Mouse (Mus musculus): ENCODE results near the gene Defb30.

Defb30 gene

DNA sequence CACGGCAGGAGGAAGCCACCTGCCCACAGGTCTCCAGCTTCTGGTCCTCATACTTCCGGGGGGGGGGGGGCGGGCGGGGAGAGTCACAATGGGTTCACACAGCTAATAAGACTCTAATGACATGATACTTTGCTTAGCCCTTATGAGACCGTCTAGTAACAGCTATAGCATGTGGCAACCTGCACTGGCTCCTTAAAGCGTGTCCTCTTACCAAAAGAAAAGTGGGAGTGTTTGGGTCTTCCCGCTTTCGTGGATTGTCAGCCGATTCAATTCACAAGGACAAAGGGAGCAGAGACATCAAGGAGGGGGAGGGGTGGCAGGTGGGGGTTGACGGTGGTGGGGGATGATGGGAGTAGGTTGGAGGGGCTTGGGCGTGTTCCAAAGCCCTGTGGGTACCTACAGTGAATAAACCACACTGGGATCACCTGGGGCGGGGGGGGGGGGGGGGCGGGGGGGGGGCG lies at the start of gene Defb30:
Gene Defb30 (minus strand): TSS at position 51 of the 461 bp plus-strand sequence.
- no peak for DNase-seq

DNA sequence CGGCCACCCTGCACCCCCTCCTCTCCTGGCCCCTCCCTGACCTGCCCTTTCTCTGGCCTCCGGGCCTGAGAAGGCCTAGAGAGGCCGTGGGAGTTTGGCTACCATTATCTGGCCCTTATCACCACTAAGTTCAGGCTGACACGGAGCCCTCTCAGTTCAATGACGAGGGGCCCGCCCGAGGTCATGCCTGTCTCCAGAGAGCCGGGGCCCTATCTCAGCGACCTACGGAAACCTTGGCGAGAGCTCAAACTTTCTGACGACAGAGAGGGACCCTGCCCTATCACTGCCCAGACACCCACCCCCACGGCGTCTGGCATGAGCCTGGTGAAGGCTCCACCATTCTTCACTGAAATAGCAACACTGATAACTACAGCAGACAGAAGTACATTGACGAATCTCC lies 17.9 kb upstream of the Defb30 start:
- no peak for DNase-seq

DNA sequence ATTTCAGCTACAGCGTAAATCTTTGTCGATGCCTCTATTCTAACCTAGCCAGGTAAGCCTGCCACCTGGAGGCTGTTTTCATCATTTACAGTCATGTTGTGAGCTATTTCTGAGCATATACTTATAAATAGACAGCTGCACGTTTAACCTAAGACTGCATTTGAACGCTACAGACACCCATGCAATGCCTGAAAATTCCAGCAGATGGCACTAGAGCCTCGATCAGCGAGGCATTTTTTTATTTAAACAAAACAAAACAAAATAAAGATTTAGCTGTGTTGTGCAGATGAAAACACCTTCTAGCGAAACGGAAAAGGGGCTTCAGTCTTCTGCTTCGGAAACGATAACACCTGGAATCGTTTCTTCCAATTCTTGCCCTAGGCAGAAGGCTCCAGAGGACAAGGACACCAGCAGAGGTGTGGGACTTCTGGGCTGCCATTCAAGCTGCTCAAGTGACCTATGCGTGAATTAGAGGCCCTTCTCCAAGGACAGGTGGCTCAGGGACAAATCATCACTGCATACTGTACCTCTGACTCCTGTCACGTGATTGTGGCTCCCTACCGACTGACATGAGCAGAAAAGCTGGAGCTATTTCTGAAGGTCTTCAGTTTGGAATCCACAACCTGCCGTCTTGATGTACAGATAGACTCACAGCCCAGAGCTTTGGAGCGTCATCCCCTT lies 17.0 kb upstream of the Defb30 start:
- peak; percentile 75 for DNase-seq

DNA sequence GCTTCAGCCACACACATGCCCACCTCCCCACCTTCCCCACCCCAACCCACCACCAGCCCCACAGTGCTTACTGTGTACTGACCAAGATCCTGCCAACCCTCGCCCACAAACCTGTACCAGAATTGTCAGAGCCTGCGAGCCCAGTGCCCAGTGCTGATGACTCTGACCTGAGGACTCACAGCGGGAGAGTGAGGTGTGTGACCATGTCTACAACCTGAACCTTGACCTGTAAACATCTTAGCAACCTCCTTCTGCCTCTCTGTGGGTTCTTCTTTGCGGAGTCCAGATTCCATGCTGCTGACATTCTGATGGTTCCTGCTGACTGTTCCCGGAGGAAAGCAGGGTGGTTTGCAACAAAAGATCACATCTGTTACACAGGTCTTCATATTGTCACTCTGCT lies 15.6 kb upstream of the Defb30 start:
- DNase-seq: no peak

DNA sequence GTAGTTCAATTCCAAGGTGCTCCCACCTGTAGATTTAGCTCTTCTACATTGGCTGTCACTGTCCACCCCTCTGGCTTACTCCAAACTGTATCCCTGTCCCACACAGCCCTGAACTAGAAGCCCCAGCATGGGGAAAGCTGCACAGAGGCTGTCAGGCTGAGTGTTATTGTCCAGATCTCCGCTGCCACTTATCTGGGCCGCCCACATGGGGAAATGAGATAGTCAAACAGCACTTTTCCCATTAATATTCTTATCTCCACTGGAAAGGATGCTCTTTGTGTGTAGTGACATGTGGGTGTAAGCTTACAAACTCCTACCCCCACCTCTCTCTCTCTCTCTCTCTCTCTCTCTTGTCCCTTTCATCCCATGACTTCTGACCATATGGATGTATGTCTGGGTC lies 12.4 kb upstream of the Defb30 start:
- no peak for DNase-seq

DNA sequence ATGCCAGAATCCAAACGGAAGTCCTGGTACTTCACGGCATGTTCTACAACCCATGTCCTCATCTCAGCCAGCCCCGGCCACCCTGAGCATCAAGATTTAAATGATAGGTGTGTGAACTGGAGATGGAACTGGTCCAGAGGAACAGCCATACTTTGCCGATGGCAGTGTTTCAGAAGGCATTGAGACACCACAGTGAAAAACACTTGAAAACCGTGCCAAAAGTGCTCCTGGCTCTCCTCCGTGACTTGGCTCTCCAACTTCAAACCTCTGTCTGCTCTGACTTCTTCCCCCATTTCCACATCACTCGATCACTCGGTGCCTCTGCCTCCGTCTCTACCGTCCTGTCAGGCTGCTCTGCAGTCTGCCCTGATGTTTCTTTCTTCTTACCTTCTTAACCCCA lies 10.6 kb upstream of the Defb30 start:
- no peak for DNase-seq

DNA sequence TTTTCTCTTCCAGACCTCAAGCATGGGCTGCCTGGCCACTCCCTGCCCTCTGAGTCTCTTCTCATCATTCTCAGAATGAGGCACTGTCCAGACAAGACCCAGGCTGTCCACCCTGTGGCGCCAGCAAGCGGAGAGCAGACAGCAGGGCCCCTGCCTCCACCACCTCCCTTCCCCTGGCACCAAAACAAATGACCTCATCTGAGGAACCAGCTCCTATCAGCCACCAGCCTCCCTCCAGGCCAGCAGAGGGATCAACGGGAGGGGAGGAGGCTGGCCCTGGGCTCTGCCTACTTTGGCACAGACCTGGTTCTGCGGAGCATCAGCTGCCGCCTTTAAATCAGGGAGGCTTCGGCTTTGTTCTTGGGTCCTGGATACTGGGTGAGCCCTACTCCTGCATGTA lies 5.0 kb upstream of the Defb30 start:
- DNase-seq: peak; percentile 94

DNA sequence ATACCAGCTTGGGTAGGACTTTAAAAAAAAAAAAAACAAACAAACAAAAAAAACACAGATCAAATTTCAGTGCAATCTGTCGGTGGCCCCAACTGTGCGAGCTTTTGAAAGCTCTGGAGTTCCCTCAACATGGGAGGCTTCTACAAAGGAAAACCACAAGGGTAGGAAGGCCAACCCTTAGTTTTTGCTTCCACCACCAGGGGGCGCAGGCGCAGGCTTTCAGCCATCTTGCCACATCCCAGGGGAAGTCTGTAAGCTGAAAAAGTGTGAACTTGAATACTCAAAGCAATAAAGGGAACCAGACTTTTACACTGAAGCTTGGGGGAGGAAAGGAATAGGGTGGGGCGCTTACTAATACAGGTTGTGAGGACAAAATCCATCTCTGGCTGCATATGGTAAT lies 1.0 kb upstream of the Defb30 start:
- peak; percentile 79 for DNase-seq

DNA sequence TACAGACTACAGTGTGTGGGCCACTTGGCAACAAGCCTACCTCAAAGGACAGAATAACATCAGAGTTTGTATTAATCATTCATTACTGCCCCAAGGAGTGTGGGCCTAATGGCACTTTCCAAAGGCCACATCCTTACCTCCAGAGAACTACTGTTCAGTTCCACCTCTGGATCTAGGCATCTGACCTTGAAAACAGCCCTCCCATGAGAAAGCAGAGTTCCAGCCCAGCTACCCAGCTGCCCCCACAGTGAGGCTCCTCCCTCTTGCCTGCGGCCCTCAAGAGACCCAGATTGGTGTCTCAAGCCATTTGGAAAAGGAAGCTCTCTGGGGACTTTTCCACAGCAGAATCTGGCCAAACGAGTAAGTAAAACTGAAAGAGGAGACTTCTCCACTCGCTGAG lies 3.1 kb downstream of the Defb30 start, which contains the start of gene Defb42:
Gene Defb42 (plus strand): TSS at position 301 of the 400 bp plus-strand sequence.
- DNase-seq: no peak

DNA sequence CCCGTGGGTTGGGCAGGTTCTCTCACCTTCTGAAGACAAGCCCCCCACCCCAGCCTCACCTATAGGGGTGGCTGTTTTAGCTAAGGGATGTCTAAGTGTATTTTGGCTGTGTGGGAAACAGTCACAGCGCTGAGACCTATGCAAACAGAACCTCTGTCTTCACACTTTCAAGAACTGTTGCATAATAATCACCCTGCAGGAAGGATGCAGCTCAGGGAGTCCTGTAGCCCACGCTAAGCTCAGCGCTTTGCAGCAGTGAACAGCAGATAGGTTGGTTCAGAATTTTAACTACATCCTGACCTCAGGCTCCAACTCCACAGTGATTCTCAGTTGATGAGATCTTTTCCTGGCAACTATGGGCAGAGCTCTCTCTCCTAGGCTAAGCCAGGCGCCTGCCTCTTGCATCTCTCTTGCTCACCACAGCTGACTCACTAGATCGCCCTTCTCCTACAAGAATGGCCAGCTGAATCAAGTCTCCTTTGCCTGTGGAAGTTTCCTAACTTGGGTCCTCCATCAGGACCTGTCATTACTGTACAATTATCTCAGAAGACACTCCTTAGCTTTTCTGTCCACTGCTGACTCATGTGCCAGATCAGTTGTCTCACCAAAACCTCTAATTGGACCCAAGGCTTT lies 29.1 kb downstream of the Defb30 start:
- no peak for DNase-seq

DNA sequence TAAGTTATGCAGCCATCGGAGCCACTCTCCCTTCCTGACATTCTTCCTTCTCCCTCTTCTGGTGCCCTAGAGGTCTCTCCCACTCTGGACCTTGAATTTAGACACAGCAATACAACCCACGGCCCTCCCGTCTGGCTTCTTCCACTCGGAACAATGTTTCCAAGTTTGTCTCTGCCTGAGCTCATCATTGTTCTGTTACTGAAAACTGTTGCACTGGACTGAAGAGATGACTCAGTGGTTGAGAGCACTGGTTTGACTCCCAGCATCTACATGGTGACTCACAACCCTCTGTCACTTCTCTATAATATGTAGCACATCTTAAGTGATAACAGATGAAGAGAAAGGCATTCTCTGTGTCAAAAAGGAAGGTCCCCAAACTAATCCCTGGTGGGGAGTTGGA lies 35.1 kb downstream of the Defb30 start:
- DNase-seq: no peak

DNA sequence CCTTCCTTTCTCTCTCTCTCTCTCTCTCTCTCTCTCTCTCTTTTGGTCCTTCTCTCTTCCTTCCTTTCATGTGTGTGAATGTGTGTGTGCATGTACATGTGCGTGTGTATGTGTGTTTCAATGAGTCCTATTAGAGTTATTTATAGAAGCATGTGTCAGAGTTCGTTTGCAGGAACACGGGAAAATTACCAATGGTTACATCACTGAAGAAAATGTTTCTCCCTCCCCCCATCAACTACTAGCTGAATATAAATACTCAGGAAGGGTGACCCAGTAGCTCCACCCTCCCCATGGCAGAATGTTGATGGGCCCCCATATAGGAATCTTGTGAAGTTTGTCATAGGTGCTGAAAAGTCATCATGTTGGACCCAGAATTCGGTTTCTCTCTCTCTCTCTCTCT lies 36.7 kb downstream of the Defb30 start:
- no peak for DNase-seq

DNA sequence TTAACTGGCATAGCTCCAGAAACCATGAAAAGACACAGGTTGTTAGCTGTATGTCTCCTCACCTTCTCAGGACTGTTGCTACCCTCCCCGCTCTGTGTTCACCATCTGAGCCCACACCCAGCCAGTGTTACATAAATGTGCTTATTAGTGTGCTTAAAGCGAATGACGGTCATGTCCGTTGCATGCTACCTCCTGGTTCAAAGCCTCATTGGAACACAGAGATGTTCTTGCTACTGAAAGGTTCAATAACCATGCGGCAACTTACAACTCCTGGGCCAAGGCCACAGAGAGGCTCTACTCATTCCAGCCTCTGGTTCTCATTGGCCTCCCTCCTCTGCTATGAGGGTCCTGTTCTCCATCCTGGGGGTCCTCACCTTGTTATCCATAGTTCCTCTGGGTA lies 38.3 kb downstream of the Defb30 start, which contains the start of gene Defb43:
Gene Defb43 (plus strand): TSS at position 301 of the 400 bp plus-strand sequence.
- no peak for DNase-seq

DNA sequence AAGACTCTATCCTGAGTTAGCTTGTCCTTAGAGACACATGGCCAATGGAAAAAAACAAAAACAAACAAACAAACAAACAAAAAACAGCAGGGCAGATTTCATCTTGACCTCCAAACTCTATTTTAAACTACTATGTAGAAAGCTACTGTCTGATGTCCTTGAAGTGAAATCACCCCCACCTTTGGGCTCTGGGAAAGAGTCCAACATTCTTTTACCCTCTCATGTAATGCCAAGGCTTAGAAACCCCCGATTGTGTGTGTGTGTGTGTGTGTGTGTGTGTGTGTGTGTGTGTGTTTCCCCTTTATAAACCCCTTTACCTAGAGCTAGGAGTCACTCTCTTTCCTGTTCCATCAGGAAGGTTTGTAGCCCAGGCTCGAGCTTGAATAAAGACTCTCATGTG lies 47.2 kb downstream of the Defb30 start:
- no peak for DNase-seq

DNA sequence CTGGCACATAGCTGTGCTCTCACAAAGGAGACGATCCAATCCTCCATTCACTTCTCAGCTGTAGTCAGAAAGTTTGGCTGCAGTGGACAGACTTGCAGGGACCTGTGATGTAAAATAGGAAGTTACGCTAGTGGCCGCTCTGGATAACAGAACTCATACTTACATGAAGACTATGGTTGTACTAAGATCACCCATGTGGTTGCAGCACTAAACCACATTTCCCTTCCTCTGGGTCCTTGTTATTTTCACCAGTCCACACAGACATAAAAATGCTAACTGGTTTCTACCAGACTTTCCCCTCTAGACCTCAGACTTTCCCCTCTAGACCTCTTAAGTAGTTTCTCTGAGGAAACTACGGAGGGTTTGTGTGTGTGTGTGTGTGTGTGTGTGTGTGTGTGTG lies 50.8 kb downstream of the Defb30 start:
- no peak for DNase-seq

DNA sequence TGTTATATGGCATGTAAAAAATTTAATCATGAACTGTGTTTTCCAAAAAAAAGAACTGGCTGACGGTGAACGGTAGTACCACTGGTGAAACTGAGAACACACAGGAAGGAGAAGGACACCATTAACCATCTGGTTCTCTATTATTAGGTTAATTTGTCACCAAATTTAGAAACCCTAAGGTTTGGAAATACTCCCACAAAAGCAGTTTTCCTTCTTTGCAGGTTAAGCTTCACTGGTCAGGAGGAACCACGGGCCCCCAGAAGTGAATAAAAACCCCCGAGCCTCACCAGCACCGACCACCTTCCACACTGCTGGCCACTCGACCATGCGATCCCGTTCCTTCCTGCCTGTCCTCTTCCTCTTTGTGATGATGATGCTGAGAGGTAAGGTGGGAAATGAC lies 52.0 kb downstream of the Defb30 start, which contains the start of gene Defb47:
Gene Defb47 (plus strand): TSS at position 301 of the 400 bp plus-strand sequence.
- DNase-seq: no peak

DNA sequence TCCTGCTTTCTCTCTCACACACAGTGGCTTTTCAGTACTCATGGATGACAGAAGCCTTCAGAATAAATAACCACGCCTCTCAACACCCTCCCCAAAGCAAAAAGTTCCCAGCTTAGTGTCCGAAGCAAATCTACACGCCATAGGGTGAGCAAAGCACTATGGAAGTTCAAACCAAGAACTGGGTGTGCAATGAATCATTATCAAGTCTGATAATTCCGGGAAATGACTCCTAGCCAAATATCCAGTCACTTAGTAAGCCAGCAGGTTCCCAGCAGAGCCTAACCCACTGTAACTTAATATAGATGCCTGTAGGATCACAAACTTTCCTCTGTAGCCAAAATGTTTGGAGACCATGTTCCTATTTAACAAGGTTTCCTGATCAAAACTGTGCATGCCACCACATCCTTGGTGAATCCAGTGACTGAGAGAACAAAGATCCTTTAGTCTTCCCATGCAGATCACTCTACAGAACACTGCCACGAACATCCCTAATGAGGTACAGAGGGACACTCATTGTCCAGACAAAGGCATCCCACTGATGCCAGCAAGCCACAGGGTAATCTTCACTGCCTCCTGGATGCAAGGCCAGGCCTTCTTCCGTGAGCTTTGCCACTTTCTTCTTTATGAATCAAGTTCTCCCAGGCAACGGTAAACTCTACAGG lies 57.8 kb downstream of the Defb30 start:
- no peak for DNase-seq

DNA sequence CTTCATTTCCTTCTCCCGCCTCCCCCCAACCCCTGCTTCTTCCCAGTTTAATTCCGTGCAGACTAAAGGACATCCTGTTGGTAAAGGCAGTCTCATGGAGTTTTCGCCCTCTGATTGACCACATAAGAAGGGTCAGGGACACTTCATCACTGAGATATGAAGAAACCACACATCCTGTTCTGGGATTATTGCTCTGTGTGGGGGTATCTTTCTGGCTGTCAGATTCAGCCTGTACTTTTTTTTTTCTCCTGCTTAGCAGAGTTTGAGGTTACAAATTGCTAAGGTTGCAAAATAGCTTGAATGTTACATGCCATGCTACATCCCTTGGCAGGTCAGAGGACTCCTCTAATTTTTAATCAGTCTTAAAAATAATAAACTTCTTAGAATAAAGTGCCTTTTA lies 58.5 kb downstream of the Defb30 start:
- DNase-seq: no peak

DNA sequence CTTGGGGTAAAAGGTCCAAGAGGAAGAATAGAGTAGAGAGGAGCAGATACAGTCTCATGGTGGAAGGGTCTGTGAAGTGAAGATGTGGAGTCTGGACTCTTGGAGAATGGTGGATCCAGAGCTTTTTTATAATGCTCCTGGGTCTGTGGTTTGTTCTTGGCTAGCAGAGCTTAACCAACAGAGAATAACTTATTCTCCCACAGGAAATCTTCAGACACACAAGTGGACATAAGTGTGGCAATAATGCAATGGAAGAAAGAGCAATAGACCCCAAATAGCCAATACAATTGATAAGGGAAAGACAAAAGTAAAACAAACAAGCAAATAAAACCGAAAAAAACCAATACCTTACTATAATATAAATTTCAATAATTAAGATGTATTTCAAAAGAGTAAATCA lies 65.3 kb downstream of the Defb30 start, which contains the start of gene Defb48:
Gene Defb48 (minus strand): TSS at position 101 of the 400 bp plus-strand sequence.
- DNase-seq: no peak
